Mouse (Mus musculus) embryo, embryonic 10 days (tissue): ENCODE results near the gene Kifap3.

Experiments used
- DNase-seq: peaks from one replicate; pipeline ENCODE4 v3.0.0-alpha.2; 2015; ENCODE audit warnings: low spot score

Gene Kifap3

DNA sequence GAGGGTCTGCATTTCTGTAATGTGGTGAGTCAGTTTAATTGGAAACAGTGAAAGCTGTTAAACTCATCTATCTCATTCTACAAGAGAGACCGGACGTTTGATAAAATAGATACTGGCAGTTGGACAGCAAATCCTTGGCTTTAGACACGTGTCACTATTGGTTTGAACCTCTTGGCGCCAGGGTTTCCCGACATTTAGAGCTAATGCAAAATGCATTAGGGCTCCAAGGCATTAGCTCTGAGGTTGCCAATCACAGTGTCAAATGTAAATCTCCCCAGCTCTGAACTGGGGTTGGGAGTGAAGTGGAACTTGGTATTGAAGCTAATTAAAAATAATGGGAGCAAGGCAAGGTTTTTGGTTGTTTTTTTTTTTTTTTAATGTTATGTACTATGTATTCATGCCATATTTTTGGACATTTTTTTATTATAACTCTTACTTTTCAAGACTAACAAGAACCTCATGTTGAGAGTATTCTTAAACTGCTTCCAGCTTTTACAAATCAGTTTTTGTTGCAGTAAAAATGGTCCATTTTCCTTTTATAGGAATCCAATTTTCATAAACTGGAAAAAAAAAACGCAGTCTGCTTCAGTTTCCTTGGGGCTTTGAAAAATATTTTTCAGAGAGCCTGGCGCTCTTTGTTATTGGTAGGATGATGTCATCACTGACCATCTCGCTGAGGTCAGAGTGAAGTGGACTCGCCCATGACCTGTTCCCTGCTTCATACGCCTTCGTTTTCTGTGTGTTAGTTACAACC, 114.6 kb downstream of the Kifap3 start:
- no peak for DNase-seq

DNA sequence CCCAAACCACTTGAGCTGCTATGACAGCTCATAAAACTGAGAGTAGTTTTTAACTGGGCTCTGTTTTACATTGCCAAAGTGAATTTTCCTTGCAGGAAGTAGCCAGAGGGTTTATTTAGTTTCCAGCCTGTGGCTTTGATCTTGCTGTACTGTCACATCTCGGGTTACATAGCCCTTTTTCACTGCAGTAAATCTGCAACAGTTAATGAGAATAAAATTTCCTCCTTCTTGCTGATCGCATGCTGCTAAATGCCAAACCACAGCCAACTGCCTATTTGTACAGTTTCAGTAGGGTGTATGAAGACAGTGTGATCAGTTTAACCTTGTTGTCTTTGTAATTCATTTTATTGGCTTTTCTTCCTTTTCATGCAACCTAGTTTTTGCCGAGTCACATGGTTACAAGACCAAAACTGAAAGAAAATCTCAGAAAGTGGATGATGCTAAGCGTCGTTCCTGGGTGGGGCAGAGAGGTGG, 118.9 kb downstream of the Kifap3 start:
- peak; percentile 28 for DNase-seq

DNA sequence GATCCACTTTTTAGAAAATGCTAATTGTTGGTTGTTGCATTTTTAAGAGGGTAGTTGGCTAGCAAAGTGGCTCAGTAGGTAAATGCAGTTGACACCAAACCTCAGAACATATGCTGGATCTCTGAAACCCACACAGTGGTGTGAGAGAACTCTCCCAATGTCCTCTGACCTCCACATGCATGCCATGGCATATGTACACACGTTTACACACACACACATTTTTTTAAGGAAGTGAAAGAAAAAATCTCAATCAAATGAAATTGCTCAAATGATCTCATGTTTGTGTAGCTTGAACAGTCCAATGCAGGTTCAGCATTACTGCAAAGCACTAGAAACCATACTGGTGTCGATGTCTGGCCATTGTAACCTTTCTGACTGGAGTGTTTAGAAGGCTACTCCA, 120.2 kb downstream of the Kifap3 start:
- DNase-seq = no peak

DNA sequence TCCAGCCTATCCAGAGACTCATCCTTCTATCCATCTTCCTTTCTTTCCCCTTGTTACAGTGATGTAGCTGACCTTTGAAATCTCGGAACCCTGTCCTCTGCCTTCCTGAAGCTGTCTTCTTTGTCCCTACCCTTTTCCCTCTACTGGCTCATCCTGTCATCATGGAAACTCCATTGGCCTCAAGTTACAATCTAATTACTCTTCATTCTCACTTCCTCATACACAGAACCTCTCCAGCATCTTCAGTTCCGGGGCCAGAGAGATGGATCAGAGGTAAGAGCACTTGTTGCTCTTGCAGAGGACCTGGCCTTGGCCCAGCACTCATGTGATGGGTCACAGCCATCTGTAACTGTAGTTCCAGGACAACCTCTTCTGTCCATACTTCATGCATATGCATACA, 120.8 kb downstream of the Kifap3 start:
- no peak for DNase-seq

DNA sequence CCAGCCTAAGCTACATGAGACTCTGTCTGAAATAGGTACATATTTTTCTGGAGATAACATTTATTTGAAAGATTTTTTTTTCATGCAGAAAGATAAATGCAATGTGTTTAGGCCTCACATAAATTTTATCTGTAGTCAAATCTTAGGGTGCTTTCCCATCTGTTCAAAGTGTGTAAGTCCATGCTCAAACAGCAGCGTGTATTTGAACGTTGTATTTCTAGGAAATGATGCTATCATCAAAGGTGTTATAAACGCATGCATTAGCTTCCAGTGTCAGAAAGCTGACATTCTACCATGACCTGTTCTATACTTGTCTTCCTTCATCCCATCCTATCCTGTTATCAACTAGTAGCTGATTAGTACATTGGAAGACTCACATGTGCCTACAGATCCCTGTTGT, 124.0 kb downstream of the Kifap3 start:
- DNase-seq = no peak

DNA sequence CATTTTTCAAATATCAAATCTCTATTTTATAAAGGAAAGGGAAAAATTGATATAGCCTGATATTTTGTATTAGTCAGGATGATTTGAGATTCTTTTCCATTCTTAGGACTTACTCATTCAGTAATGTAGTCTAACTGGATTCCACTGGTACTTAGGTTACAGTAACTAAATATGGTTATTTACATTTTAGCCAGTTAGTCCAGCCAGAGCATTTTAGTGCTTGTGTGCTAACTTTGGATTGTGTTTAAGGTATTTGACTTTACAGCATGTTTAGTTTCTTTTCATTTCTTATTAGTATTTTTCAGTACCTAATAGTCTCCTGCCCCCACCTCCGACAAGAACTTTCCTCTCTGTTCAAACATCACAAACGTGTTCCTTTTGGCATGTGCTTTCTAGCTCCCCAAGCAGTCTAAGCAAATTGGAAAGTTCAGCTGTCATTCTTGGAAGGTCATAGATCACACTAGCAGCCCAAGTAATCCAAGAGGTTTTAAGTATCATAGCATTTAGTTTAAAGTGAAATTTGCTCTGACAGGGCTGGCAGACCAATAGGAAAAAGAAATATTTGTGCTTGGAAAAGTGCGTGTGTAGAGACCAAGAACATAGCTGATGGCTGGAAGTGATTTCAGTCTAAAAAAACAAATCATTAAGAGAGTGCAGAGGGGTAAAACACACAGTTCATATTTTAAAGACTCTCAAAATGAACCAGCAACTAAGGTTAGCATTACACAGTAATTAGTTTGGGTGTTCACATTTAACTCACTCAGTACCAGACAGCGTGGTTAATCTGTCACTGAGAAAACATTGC, 127.8 kb downstream of the Kifap3 start:
- DNase-seq = peak; percentile 16

DNA sequence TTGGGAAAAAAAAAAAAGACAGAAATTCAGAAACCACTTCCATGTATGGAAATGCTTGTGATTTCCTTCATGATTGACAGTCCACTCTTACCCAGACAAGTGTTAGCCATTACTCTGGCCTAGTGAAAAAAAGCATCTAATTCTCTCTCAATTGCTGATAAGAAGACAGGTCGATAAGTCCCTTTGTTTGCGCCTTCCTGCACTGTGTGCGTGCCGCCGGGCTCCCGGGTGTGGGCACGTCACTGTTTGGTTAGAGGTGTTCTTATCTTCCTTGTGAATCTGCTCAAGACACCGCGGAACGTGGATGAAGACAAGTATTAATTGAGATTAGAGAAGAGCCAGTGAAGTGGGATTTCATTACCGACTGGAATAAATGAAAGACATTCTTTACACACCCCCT, 129.0 kb downstream of the Kifap3 start:
- DNase-seq = no peak

DNA sequence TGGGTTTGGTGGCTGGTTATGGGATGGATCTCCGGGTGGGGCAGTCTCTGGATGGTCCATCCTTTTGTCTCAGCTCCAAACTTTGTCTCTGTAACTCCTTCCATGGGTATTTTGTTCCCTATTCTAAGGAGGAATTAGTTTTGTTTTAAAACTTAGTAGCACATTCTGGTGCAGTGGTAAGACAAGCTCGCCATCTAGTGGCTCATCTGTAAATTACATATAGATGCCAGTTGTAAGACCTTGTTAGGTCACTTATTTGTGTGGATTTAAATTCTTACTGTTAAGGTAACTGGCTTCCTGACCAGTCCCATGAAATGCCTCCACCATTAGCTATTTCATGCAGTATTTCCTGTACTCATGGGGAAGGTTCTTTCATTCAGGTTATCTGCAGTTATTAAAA, 131.0 kb downstream of the Kifap3 start:
- DNase-seq = peak; percentile 81

DNA sequence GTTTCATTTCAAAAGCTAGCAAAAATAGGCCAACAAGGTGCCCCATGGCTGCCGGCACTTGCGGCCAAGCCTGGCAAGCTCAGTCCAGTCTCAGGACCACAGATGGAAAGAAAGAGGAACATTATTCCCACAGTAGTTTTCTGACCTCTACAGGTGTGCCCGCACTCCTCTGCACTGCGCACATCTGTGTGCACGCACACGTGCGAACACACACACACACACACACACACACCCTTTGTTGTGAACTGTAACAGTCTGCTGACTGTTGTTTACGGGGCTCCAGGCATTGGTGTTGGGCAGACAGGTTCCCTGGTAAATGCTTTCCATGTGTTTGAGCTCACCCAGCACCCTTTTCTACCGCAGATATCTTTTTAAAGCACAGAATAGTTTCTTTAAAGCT, 131.4 kb downstream of the Kifap3 start:
- peak; percentile 0 for DNase-seq

DNA sequence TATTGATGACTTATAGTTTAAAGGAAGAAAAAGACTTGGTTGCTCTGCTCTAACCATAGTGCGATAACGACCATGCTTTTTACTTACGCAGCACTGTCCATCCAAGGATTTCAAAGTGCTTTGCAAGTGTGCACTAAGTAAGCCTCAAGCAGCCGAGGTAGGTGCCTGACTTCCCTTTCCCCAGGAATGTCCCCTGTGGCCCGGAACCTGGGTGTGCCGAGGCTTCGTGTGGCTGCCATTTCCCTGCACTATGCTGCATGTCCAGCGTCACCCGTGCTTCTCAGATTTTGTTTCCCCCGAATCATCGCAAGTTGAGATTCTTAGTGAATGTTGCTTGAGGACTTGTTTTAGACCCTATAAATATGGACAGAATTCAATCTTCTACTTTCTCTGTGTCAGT, 132.6 kb downstream of the Kifap3 start:
- DNase-seq = no peak

DNA sequence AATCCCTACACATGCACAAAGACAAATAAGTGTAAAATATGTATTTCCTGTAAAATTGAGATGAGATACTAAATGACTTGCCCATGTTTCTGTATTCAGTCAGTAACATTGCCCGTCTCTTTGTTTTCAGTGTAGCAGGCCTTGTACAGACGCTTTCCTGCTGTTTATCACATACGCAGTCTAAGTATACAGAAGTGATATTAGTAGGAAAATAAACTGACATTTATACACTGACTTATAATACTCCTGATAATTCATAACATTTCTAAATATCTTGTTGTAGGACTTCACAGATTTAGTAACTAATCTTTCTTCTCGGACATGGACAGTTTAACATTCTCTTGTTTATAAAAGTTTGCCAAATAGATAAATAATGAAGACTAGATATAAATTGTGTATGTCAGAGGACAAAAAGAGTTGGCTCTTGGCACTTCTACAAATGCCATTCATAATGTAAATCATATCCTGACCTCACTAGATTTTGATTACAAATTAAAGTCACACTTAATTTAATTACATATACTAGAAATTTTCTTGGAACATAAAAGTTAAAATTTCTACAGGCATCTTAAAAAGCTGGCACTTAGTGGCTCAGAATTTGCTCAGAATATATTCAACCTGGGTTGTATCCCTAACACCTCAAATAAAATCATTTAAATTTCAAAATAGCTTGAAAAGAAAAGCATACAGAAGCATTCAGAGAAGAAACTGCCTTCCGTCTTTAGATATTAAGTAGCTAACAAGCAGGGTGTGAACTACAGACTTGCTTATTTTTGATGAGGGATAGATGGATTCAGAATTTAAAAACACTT, 138.2 kb downstream of the Kifap3 start:
- no peak for DNase-seq

DNA sequence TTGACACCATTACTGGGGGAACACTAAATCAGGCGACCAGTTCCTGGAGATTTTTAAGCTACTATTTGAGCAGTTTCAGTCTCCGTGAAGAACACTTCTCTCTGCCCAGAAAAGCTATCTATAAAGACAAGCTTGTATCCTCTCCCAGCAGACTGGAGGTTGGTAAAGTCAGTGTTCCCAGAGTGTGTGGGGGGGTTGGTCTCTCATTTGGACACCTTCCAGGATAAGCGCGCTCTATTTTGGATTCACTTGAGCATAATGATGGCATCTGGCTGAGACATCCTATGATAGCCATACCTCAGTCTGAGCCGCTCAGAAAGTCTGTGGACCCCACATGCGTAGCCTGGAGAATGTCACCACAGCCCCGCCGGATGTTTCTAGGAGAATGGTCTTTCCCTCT, 144.7 kb downstream of the Kifap3 start:
- no peak for DNase-seq

DNA sequence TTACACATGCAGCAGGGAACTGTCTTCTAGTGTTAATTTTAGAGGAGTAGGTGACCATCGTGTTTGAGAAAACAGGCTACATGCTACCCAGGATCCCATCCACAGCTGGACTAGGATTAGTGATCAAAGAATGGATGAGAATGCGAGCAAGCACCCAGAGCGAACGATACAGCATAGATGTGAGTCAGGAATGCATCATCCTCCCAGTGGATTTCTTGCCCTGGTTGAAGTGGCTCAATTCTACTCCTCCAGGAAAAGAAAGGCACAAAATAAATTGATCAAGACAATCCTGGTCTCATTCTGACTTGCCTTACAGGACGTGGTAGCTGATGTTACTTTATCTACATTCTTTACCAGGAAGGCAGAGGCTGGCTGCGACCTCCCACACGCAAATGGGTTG, 149.5 kb downstream of the Kifap3 start, which contains the start of gene Scyl3:
Gene Scyl3, plus strand, starts transcription at position 255 of the 400 bp plus-strand sequence.
- no peak for DNase-seq

DNA sequence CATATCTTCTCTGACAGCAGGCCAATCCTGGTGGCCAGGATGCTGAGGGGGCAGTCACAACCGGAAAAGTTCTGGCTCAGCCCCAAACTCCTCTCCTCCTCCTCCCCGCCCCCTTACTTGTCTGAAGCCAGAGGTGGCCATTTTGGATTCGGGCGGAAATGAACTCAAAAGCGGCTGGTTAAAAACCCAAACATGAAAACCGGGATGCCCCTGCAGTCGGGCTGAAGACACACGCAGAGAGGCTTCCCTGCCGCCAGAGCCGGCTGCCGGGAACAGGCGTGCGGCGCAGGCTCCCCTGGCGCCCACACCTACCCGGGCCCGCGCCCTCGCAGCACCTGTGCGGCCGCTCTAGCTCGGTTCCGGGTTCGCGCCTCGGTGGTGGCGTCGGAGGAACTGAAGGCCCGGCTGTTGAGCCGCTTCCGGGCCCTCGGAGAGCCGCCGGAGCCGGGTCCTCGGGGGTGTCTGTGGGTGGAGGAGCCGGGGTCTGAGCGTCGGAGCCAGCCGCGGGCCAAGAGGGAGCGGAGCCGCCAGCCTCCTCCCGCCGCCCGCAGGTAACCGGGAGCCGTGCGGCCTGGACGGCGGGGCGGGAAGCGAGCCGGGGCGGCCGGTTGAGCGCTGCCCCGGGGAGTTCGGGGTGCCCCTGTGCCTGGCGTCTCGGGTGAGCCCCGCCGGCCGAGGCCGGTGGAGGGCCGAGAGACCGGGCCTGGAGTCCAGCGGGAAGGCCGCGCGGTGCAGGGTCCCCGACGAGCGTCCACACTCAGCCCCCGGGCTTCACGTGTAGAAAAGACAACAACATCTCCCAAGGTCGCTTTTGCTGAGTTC, 150.5 kb downstream of the Kifap3 start:
- peak; percentile 87 for DNase-seq

DNA sequence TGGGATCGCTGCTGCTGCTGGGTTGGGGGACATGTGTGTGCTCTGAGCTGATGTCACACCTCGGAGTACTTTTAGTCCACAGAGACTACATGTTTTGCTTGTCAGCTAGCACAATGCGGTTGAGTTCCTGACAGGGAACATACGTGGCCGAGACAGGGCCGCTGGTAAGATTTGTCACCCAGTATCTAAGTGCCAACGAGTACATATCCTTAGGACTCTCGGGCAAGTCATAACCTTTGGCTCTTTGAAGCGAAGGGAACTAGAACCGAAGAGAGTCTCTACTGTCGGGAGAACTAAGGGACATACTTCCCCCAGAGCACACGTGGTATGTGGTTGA, 151.0 kb downstream of the Kifap3 start:
- no peak for DNase-seq

DNA sequence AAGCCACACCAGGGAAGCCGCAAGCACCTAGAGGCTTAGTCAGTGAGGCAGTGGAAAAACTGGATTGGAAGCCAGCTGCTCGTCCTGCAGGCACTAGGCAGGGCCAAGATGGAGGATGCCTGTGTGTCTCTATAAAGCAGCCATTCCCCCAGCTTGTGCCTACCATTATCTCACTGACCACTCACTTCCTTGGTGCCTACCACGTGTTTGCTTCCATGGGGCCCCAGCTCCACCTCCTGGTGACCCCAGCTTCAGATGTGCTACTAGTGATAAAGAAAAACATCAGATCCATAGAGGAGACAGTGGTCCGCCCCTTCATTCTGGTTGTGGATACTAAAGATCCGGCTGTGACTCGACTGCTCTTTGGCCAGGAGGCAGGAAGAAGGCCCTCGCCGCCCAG, 152.4 kb downstream of the Kifap3 start:
- DNase-seq = no peak

DNA sequence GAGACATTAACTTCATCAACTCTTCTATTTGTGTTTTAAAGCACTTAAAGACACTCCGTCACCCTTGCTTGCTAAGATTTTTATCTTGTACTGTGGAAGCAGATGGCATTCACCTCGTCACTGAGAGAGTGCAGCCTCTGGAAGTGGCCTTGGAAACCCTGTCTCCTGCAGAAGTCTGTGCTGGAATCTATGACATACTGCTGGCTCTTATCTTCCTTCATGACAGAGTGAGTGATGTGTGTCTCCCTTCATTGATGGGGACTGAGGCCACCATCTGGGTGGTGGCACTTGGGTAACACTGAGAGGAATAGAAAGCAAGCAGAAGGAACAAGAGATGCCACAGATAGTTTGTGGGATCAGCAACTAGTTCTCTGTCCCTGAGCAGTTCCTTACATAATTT, 155.2 kb downstream of the Kifap3 start:
- no peak for DNase-seq

DNA sequence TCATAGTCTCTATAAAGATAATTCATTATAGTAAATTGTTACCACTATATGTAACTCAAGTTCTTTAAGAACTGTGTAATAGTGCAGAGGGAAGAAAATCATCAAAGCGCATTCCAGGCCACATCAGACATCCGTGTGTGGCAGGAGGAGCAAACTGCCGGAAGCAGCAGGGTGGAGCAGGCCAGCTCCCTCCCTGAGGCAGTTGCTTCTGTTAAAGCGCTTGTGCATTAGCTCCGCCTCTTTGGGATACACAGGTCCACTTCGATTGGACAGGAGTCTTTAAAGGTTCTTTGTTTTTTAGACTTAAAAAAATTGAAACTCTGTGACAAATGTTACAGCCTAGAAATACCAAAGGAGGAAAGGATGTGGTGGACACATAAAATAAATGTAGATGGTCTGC, 162.7 kb downstream of the Kifap3 start:
- DNase-seq = no peak

DNA sequence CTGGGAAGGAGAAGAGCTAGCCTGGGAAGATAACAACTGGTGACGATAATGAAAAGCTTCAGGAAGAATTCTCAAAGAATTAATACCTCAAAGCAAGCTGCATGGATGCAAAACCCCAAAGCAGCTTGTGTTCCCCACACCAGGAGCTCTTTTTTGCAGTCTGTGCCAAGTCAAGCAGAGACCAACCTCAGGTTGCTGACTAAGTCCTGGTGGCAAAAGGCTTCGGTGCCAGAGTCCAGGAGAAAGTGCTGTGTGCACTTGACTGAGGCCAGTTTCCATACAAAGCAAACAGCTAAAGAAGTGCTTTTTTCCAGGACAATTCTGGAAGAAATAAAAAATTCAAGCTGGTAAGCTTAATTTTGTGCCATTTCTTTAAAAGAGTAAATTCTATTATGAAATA, 174.0 kb downstream of the Kifap3 start:
- DNase-seq = no peak

DNA sequence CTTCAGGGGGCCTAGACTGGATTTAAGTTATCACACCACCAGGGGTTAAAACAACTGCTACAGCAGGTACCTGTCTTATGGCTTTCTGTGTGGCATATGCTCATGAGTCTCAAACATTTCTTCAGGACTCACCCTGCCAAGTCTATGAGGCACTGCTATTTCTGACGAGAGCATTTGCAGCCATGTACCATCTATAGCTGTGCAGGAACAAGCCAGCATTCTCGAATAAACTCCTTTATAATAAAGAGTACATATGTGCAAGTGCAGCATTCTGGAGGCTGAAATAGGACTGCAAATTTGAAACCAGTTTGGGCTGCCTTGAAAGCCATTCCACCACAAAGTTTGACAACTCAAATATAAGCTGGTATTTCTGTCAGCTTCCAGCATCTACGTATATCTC, 178.7 kb downstream of the Kifap3 start:
- DNase-seq = no peak

DNA sequence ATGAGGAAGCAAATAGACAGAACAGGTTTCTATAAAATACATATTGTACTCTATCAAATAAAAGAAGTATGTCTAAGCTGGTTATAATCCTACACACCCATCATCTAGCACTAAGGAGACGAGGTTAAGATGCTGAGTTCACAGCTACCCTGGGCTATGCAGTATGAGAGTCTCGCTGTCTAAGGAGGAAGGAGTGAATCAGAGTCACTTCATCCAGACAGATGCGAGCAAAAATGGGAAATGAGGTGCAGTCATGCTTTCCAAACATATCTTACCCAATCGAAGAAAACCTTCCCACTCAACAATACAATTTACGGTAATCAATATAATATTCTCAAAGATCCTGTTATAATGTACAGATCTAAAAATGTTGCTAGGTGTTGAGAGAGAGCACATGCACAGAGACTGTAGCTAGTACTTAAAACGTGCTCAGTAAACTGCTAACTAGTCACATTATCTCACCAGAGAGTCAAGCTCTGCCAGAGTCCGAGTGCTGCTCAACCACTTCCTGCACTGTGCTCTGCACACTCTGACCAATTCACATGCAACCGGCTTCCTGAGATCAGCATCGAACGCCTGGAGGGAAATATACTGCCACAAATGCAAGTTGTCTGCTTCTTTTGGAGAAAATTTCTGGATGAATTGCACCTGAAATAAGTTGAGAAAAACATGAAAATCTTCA, 184.8 kb downstream of the Kifap3 start:
- DNase-seq = no peak
